Mouse (Mus musculus) stomach, embryonic 14.5 days (tissue): Measurements from ENCODE around the gene Fthl17d. TPM values are rescaled to one million over a fixed set of nuclear protein-coding genes. Genes with fewer than 3 reads are reported as not detected.

Experiments used
- polyA plus RNA-seq: library from polyadenylated mRNA; unstranded; fragments of >200 nt; fragmentation: Nextera tagmentation; extraction: Ambion mirVana; gene quantifications from 2 replicates; pipeline ENCODE4 v1.2.1, GENCODE M21; 2014

Fthl17d gene
- polyA plus RNA-seq, 1 experiment from 2014 or later: not detected

Other genes with a start within 250 kb of the Fthl17d start
- gene Ssx9, start 238.3 kb downstream of the Fthl17d start, polyA plus RNA-seq: not detected in 2 replicates
- gene Ssxb5, start 183.1 kb downstream of the Fthl17d start, polyA plus RNA-seq: not detected in 2 replicates
- gene Gm6592, start 142.8 kb downstream of the Fthl17d start, polyA plus RNA-seq: not detected in 2 replicates
- not detected in 2 replicates for gene Gm5751, start 112.5 kb downstream of the Fthl17d start, polyA plus RNA-seq
- 5.6 and 6.3 TPM in 2 replicates for gene B630019K06Rik, start 94.4 kb downstream of the Fthl17d start, polyA plus RNA-seq
- not detected in 2 replicates for gene Fthl17b, start 23.8 kb downstream of the Fthl17d start, polyA plus RNA-seq
- gene Fthl17c, start 10.2 kb downstream of the Fthl17d start, polyA plus RNA-seq: not detected in 2 replicates
- not detected in 2 replicates for gene Fthl17e, start 46.7 kb upstream of the Fthl17d start, polyA plus RNA-seq
- gene Fthl17f, start 76.3 kb upstream of the Fthl17d start, polyA plus RNA-seq: not detected in 2 replicates
- not detected in 2 replicates for gene 4930402K13Rik, start 117.8 kb upstream of the Fthl17d start, polyA plus RNA-seq
- gene Lancl3, start 213.1 kb upstream of the Fthl17d start, polyA plus RNA-seq: 1.8 and 1.9 TPM in 2 replicates